Comparison of ENCODE assay signal across 14 mouse cellular contexts in genomic region chr13:21415266-21415665, GRCm38 (mm10). TPM values are rescaled to one million over a fixed set of nuclear protein-coding genes. Genes with fewer than 3 reads are reported as not detected.
DNase-seq lines count a peak whose midpoint lies in the region; ATAC-seq and TF ChIP-seq lines count a peak whose summit lies in the region.
"Had no signal": no experiment of that assay in that cellular context is flagged by ENCODE, and none has a peak within 500 bp of the region (broad histone marks: within the 10 kb centered on the region; RNA-seq: fewer than 3 reads in every experiment).

No protein-coding gene starts in this region.

- no peaks in the 10 kb centered on the region for H3K27me3 ChIP-seq in lung, embryonic 15.5 days
- H3K27me3 ChIP-seq in liver, embryonic 12.5 days (replicated peaks) = no peaks in the 10 kb centered on the region
- no peaks in the 10 kb centered on the region for H3K27me3 ChIP-seq in stomach, postnatal 0 days (ENCODE audit: control insufficient read depth, insufficient read depth, low read length)
- H3K27me3 ChIP-seq in neural tube, embryonic 15.5 days (replicated peaks) = no peaks in the 10 kb centered on the region
- H3K27me3 ChIP-seq: forebrain, embryonic 15.5 days had no signal

- peaks cover 5% of the 10 kb centered on the region; the same call in 1 of the 2 replicates for H3K4me1 ChIP-seq in lung, embryonic 15.5 days
- H3K4me1 ChIP-seq in liver, embryonic 12.5 days = peaks cover 72% of the 10 kb centered on the region
- no peaks in the 10 kb centered on the region for H3K4me1 ChIP-seq in stomach, postnatal 0 days (replicated peaks; ENCODE audit: control insufficient read depth, insufficient read depth)
- no peaks in the 10 kb centered on the region for H3K4me1 ChIP-seq in neural tube, embryonic 15.5 days
- H3K4me1 ChIP-seq: forebrain, embryonic 15.5 days had no signal

- H3K4me2 ChIP-seq in lung, embryonic 15.5 days = peak overlapping the region; percentile 27; the same call in 1 of the 2 replicates
- H3K4me2 ChIP-seq in liver, embryonic 12.5 days = peak overlapping the region; percentile 65
- no peak overlapping the region for H3K4me2 ChIP-seq in stomach, postnatal 0 days (replicated peaks; ENCODE audit: low read depth)
- no peak overlapping the region for H3K4me2 ChIP-seq in neural tube, embryonic 15.5 days
- H3K4me2 ChIP-seq: forebrain, embryonic 15.5 days had no signal

- H3K9me3 ChIP-seq in lung, embryonic 15.5 days = no peaks in the 10 kb centered on the region
- no peaks in the 10 kb centered on the region for H3K9me3 ChIP-seq in liver, embryonic 12.5 days (replicated peaks)
- H3K9me3 ChIP-seq in stomach, postnatal 0 days (ENCODE audit: control insufficient read depth, low read length) = no peaks in the 10 kb centered on the region
- H3K9me3 ChIP-seq in neural tube, embryonic 15.5 days (replicated peaks) = no peaks in the 10 kb centered on the region
- H3K9me3 ChIP-seq: forebrain, embryonic 15.5 days had no signal

- no peak overlapping the region for H3K9ac ChIP-seq in lung, embryonic 15.5 days
- peak overlapping the region; percentile 65 for H3K9ac ChIP-seq in liver, embryonic 12.5 days
- no peak overlapping the region for H3K9ac ChIP-seq in stomach, postnatal 0 days (ENCODE audit: low read length)
- no peak overlapping the region for H3K9ac ChIP-seq in neural tube, embryonic 15.5 days (replicated peaks)
- H3K9ac ChIP-seq: forebrain, embryonic 15.5 days had no signal

- no peak for TF ChIP-seq CTCF in stomach, postnatal 0 days (IDR thresholded peaks at IDR 0.05; ENCODE audit: low read depth)

- DNase-seq in lung, adult 18-20 months = no peak
- peak; percentile 52 for DNase-seq in c-Kit-positive CD71-positive TER-119-positive erythroid progenitor cells, embryonic 14.5 days (ENCODE audit: low spot score)
- no peak for DNase-seq in stomach, postnatal 0 days (ENCODE audit: low spot score)
- no peak for DNase-seq in right cerebral cortex, postnatal 25 days
- DNase-seq: cerebellum, adult 11-12 months; kidney, adult 18-20 months; lung, postnatal 10 days; right cerebral cortex, adult 18-20 months; thymus, postnatal 25 days had no signal

- no peaks in the 10 kb centered on the region for H3K36me3 ChIP-seq in lung, embryonic 15.5 days
- no peaks in the 10 kb centered on the region for H3K36me3 ChIP-seq in liver, embryonic 12.5 days
- no peaks in the 10 kb centered on the region for H3K36me3 ChIP-seq in stomach, postnatal 0 days (ENCODE audit: control insufficient read depth, insufficient read depth, low read length)
- H3K36me3 ChIP-seq in neural tube, embryonic 15.5 days = no peaks in the 10 kb centered on the region
- H3K36me3 ChIP-seq: forebrain, embryonic 15.5 days had no signal

- H3K27ac ChIP-seq in lung, embryonic 15.5 days = peak overlapping the region; percentile 63
- peak overlapping the region; percentile 97 for H3K27ac ChIP-seq in liver, embryonic 12.5 days
- H3K27ac ChIP-seq in stomach, postnatal 0 days (replicated peaks) = peak overlapping the region; percentile 61; the same call in 1 of the 2 replicates
- H3K27ac ChIP-seq in neural tube, embryonic 15.5 days (replicated peaks) = no peak overlapping the region
- H3K27ac ChIP-seq: forebrain, embryonic 15.5 days had no signal

- ATAC-seq in lung, embryonic 15.5 days (ENCODE audit: borderline replicate concordance, extremely low read depth, low FRiP score, low TSS enrichment) = no peak
- ATAC-seq in liver, embryonic 12.5 days = peak; percentile 42
- ATAC-seq in stomach, postnatal 0 days (ENCODE audit: low FRiP score, low TSS enrichment) = no peak
- ATAC-seq in neural tube, embryonic 15.5 days (ENCODE audit: low FRiP score) = no peak
- ATAC-seq: forebrain, embryonic 15.5 days had no signal

- 62% methylated on average over 4 of the region's 4 CpGs for WGBS in lung, embryonic 15.5 days
- WGBS in liver, embryonic 12.5 days (ENCODE audit: insufficient replicate concordance) = 34% methylated on average over 4 of the region's 4 CpGs
- 66% methylated on average over 4 of the region's 4 CpGs for WGBS in stomach, postnatal 0 days
- 90% methylated on average over 4 of the region's 4 CpGs for WGBS in neural tube, embryonic 15.5 days

- no peak overlapping the region for H3K4me3 ChIP-seq in lung, embryonic 15.5 days
- peak overlapping the region; percentile 8; the same call in 1 of the 2 replicates for H3K4me3 ChIP-seq in liver, embryonic 12.5 days
- no peak overlapping the region for H3K4me3 ChIP-seq in stomach, postnatal 0 days (ENCODE audit: low read depth, low read length)
- no peak overlapping the region for H3K4me3 ChIP-seq in neural tube, embryonic 15.5 days (replicated peaks)
- H3K4me3 ChIP-seq: forebrain, embryonic 15.5 days had no signal

- TF ChIP-seq EP300 in stomach, postnatal 0 days (optimal IDR thresholded peaks at IDR 0.05) = no peak

RNA-seq across cellular contexts. Expression of gene Zkscan3, which starts 12.7 kb away (rescaled TPM):
- 83.4 and 90.4 TPM in 2 replicates for polyA plus RNA-seq in lung, embryonic 15.5 days (2015; fragmentation: Nextera tagmentation; extraction: Ambion mirVana)
- polyA plus RNA-seq in liver, embryonic 12.5 days (2016; fragmentation: Nextera tagmentation; extraction: Ambion mirVana) = 34.8 and 36.2 TPM in 2 replicates
- polyA plus RNA-seq in stomach, postnatal 0 days (2015; fragmentation: Nextera tagmentation; extraction: Ambion mirVana) = 32.9 and 36.4 TPM in 2 replicates
- polyA plus RNA-seq in neural tube, embryonic 15.5 days (2015; fragmentation: Nextera tagmentation; extraction: Ambion mirVana) = 63.5 and 63.7 TPM in 2 replicates

RNA-seq across cellular contexts. Expression of gene Pgbd1, which starts 25.6 kb away (rescaled TPM):
- polyA plus RNA-seq in lung, embryonic 15.5 days (2015; fragmentation: Nextera tagmentation; extraction: Ambion mirVana) = 2.8 and 3.0 TPM in 2 replicates
- polyA plus RNA-seq in liver, embryonic 12.5 days (2016; fragmentation: Nextera tagmentation; extraction: Ambion mirVana) = 1.6 and 2.1 TPM in 2 replicates
- 0.75 and 0.90 TPM in 2 replicates for polyA plus RNA-seq in stomach, postnatal 0 days (2015; fragmentation: Nextera tagmentation; extraction: Ambion mirVana)
- 3.0 and 3.1 TPM in 2 replicates for polyA plus RNA-seq in neural tube, embryonic 15.5 days (2015; fragmentation: Nextera tagmentation; extraction: Ambion mirVana)

RNA-seq across cellular contexts. Expression of gene Zscan26, which starts 38.3 kb away (rescaled TPM):
- 31.3 and 33.8 TPM in 2 replicates for polyA plus RNA-seq in lung, embryonic 15.5 days (2015; fragmentation: Nextera tagmentation; extraction: Ambion mirVana)
- polyA plus RNA-seq in liver, embryonic 12.5 days (2016; fragmentation: Nextera tagmentation; extraction: Ambion mirVana) = 9.1 and 10.4 TPM in 2 replicates
- 16.5 and 17.3 TPM in 2 replicates for polyA plus RNA-seq in stomach, postnatal 0 days (2015; fragmentation: Nextera tagmentation; extraction: Ambion mirVana)
- polyA plus RNA-seq in neural tube, embryonic 15.5 days (2015; fragmentation: Nextera tagmentation; extraction: Ambion mirVana) = 25.7 TPM in 2 replicates

RNA-seq across cellular contexts. Expression of gene Zscan12, which starts 52.6 kb away (rescaled TPM):
- 12.6 and 13.3 TPM in 2 replicates for polyA plus RNA-seq in lung, embryonic 15.5 days (2015; fragmentation: Nextera tagmentation; extraction: Ambion mirVana)
- 5.5 and 5.8 TPM in 2 replicates for polyA plus RNA-seq in liver, embryonic 12.5 days (2016; fragmentation: Nextera tagmentation; extraction: Ambion mirVana)
- polyA plus RNA-seq in stomach, postnatal 0 days (2015; fragmentation: Nextera tagmentation; extraction: Ambion mirVana) = 4.3 and 4.6 TPM in 2 replicates
- polyA plus RNA-seq in neural tube, embryonic 15.5 days (2015; fragmentation: Nextera tagmentation; extraction: Ambion mirVana) = 12.4 and 13.0 TPM in 2 replicates

RNA-seq across cellular contexts. Expression of gene Nkapl, which starts 53.0 kb away (rescaled TPM):
- polyA plus RNA-seq in lung, embryonic 15.5 days (2015; fragmentation: Nextera tagmentation; extraction: Ambion mirVana) = 3.1 and 3.8 TPM in 2 replicates
- 0.43 and 0.78 TPM in 2 replicates for polyA plus RNA-seq in liver, embryonic 12.5 days (2016; fragmentation: Nextera tagmentation; extraction: Ambion mirVana)
- polyA plus RNA-seq in stomach, postnatal 0 days (2015; fragmentation: Nextera tagmentation; extraction: Ambion mirVana) = 2.4 and 2.7 TPM in 2 replicates
- 3.0 TPM in 2 replicates for polyA plus RNA-seq in neural tube, embryonic 15.5 days (2015; fragmentation: Nextera tagmentation; extraction: Ambion mirVana)
- polyA plus RNA-seq: large intestine, adult 2 months had no signal

Comparison
In these comparisons a context has a peak if more than half of its experiments do, and no peak if none do; other contexts are left out.
1. H3K4me2 ChIP-seq: peak in lung, embryonic 15.5 days (single experiment) and liver, embryonic 12.5 days (single experiment); none in stomach, postnatal 0 days (single experiment) and neural tube, embryonic 15.5 days (single experiment).